Mouse (Mus musculus): ENCODE data around the gene Ing4.

- TF ChIP-seq MAFK (IDR thresholded peaks at IDR 0.05; ENCODE audit: insufficient read depth, low read depth, low read length) (no peak), CHD2 (IDR thresholded peaks at IDR 0.05; ENCODE audit: low read depth, low read length) (no peak), ZC3H11A (IDR thresholded peaks at IDR 0.05; ENCODE audit: borderline replicate concordance, low read depth, low read length) (no peak), HCFC1 (IDR thresholded peaks at IDR 0.05; ENCODE audit: borderline replicate concordance, insufficient read depth, low read length) (no peak)
Observed at GRCm38 (mm10) chr6:125067571-125067995, 28.0 kb downstream of the Ing4 start, which contains the start of gene Lpar5.

Data from ES-E14 (cell line).